Mouse (Mus musculus) C2C12 (cell line): ENCODE results near the gene Pitx2.

Experiments used
- CTCF ChIP-seq: IDR thresholded peaks from one replicate; pipeline ENCODE4 v1.5.1; 2011; ENCODE audit not compliant: control insufficient read depth, insufficient read depth, insufficient read length
- USF1 ChIP-seq: IDR thresholded peaks from one replicate; pipeline ENCODE4 v1.6.1; 2011; ENCODE audit warnings: low read depth, mild to moderate bottlenecking, control low read depth, moderate library complexity

DNA sequence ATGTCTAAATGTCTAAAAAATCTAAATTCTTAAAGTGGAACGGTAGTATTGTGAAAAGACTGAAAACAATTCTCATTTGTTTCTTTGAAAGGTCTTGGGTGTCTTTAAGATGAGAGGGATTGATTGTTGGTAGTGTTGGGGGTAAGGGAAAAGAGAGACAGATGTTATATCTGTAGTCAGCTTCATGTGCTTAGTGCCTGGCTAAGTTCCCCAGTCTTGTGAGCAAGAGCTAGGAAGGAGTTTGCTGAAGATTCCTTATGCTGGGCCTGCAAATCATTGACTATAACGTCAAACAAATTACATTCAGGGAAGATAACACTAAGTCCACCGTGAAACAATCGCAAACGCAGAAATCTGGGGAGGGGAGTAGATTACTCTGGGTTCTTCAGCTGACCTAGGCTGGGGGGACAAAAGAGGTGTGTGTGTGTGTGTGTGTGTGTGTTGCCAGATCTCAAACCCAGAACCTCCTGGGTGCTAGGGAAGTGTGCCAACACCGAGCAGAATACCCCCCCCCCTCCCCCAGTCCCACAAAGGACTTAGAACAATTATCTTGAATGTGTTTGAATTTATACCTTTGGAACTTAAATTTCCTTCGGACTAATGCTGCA lies 12.5 kb downstream of the Pitx2 start:
- no peak for TF ChIP-seq CTCF
- TF ChIP-seq USF1: no peak
